Mouse (Mus musculus) adrenal gland, postnatal 10 days (tissue): Measurements from ENCODE around the gene Asb4. TPM values are rescaled to one million over a fixed set of nuclear protein-coding genes. Genes with fewer than 3 reads are reported as not detected.
A peak's percentile ranks its signal among the peaks of the same experiment; 100 is the strongest.

Experiments
- DNase-seq: peaks from one replicate; pipeline ENCODE4 v3.0.0; 2021; ENCODE audit warnings: mixed read lengths
- total RNA-seq, 2 experiments: library from RNA; stranded (reverse); gene quantifications; 2 replicates each; pipeline ENCODE4 v1.2.3; 2021

Asb4 gene
- total RNA-seq, 2 experiments from 2014 or later = 6.0 to 6.3 TPM

DNA sequence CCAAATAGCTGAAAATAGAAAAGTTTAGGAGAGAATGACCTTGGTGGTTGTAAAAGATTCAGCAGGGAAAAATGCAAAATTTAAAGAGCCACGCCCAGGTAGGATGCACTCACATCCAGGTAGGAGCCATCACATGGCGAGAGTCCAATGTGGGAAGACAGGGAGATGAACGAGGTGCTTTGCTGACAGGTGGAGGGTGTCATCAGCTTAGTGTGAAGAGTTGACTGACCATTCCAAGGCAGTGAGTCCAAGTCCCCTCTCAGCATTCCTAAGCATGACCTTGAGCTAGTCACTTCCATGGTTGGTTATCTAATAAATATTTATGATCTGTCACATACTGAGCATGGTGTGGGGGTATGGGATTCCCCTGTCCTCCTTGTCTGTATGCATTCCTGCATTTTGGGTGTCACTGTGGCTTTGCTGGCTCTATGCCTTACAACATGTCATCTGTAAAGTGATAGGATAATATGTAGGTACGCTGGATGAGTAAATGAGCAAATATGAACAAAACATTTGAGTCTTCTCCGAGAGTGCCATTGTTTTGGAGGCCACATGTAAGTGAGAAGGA, 61.2 kb downstream of the Asb4 start:
- no peak for DNase-seq

DNA sequence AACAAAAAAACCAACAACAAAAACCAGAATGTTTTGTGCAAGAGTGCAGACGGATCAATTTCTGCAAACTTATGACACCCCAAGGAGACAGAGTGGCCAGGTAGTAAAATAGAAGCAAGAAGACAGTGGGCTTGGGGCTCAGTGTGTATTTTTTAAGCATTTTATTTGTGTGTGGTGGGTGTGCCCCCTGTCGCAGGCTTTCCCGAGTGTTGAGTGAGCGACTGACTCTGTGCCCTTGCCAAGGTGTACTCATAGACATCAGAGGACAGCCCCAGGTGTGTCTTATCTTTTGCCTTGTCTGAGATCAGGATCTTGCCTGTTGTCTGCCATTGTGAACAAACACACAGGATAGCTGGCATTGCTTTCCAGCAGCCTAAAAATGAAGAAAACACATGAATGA, 63.8 kb downstream of the Asb4 start:
- DNase-seq = no peak

DNA sequence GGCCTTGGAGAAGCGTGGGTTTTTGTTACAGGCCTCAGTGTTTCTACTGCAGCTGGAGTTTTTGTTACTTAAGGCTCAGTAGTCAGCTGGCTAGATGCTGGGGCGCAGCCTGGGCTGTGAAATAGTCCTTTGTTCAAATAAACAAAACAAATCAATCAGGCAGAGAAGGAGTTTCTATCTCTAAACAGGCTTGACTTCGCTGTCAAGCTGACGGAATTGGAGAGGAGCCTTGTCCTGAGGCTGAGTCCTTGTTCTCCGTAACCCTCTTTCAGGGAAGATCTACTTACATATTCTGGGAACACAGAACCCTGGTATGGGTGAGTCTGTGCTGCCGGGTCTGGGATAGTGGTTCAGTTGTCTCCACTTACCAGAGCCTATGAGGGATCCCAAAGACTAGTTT, 64.4 kb downstream of the Asb4 start:
- DNase-seq = no peak

DNA sequence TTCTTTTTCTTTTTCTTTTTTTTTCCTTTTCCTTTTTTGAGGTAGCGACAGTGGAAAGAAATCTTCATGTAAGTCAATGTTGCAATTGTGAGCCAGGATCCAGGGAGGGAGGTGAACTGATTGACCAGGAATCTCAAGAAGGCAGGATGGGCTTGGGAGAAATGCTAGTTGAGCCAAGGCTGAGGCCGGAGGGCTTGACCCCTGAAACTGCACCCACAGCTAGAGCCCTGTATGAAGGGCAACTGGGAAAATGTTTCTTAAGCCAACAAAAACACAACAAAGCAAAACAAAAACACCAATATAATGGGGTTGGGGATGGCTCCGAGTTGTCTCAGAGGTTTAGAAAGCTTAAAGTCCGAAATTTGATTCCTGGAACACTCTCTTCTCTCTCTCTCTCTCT, 65.2 kb downstream of the Asb4 start:
- no peak for DNase-seq

DNA sequence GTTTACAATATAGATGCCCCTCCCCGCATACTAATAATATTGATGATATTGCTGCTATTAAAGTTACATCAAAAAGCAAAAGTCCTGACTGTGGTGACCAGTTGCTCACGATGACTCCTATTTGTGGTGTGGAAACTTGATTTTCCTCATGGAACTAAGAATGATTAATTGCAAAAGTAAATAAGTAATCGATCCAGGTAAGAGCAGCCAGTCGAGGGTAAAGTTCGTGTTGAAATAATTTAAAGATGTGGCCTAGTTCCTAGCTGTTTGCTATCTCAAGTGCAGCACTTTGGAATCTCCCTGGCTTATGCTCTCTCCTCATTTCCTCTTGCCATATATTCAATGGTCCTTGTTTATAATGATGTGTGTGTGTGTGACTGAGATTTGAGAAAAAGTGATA, 66.7 kb downstream of the Asb4 start:
- DNase-seq = no peak

DNA sequence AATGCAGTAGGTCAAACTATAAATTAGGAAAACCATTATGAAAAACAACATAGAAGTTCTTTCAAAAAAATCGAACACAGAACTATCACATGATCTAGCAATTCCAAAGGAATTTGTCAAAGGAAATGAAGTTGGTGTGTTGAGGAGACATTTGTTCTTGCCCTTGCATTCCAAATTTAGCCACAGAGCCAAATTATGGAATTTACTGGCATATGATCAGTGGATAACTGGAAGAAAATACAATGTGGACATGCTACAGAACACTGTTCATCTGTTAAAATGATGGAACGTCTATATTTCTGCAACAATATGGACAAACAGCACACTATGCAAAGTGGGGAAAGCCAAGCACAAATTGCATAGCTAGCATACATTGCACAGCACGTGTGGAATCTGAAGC, 72.7 kb downstream of the Asb4 start:
- no peak for DNase-seq

DNA sequence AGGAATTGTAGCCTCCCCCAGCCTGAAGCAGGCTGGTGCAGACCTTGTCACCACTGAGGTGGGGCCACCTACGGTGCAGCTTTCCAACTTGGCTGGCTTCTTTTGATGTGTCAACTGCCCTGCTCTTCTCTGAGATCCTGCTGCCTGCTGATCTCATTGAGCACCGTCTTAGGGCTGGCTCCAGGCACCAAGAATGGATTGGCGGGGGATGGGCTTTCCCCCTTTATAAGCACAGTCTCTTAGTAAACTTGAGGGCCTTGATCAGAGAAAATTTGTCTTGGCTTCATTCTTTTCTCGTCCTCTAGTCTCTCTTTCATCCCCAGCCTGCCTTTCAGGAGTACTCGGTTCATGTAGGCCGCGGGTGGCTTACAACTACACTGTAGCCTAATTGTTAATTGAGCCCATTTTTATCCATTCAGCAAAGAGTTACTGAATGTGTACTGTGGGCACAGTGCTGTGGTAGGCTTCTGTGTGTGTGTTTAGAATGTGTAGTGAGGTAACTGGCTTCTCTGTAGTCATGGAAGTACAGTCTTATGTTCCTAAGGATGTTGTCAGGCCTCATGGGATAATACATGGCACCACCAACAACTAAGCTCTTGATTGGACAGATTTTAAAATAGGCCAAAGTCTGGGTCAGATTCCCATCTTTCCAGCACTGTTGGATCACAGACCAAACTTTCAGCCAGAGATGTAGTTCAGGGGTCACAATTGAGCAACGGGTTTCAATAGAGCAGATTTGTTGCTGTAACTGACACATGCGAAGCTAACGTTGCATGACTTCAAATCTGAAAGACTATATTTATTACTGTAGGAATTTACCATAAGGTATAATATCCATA, 87.5 kb downstream of the Asb4 start:
- DNase-seq = peak; percentile 32

DNA sequence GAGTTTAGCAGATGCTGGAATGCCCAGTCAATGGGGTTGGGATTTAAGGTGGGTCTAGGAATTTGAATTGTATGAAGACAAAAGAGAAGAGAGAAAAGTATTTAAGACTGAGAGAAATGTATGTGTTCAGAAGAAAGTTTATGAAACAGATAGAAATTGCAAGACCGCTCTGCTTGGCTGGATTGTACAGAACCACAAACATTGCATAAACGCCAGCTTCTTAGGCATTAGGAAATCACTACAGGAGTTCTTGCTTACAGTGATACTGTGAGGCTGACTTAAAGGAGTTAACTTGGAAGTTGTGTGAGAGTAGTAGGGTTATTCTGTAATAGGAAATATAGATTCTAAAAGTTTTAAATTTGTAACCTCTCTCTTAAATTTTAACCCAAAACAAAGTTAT, 89.5 kb downstream of the Asb4 start:
- DNase-seq = no peak

DNA sequence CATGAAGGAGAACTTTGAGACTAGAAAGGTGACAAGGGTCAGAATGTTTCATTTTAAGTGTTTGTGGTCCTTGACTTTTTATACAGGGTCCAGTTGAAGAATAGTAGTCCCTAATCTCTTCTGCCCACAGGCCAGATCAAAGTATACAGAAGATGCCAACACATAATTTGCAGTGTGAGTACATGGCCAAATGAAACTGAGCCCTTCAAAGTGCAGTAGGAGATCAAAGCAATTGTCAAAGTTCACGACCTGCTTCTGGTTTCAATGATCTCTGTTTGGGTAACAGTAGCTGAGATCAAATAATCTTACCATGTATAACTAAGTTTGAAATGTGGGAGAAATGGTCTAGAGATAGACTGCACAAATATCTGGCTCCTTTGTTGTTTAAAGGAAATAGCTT, 90.8 kb downstream of the Asb4 start:
- no peak for DNase-seq

DNA sequence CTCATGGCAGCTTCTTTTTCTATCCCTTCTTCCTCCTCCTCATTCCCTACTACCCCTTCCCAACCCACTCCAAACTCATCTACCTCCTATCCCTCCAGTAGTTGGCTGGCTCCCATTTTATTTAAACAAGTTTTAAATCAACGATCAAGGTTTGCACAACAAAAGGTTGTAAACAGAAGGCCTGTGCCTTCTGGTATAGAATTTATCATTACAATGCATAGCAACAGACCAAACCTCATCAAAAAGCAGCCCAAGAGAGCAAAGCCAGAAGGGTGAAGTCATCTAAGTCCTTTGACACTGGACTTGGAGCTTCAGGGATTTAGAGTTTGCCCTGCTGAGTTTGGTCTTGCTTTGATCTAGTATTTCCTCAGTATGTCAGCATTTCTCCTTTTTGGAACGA, 97.9 kb downstream of the Asb4 start:
- no peak for DNase-seq

DNA sequence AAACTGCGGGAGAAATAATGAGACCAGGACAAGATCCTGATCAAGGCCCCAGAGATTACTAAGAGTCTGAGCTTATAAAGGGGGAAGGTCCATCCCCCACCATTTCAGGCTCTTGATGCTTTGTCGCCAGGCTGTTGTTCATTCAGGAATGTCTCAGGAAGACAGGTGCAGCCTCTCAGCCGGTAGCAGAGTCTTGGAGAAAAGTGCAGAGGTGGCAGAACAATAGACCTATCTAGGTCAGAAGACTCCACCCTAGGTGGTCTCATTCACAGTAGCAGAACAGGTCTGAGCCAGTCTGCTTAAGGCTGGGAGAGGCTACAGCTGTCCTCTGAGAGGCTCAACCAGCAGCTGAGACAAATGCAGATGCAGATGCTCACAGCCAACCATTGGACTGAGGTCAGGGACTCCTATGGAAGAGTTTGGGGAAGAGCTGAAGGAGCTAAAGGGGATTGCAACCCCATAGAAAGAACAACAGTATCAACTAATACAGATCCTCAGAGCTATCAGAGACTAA, 99.1 kb downstream of the Asb4 start:
- no peak for DNase-seq

Other genes starting within 250 kb of the Asb4 start
- 100 to 1,000 TPM in 1 of 2 experiments, 10 to 100 TPM in 1; 63.3 to 134 TPM for gene Pon1, start 189.4 kb upstream of the Asb4 start, total RNA-seq
- gene Pon3, start 127.1 kb upstream of the Asb4 start, total RNA-seq = 10 to 100 TPM; 90.8 to 93.3 TPM
- 10 to 100 TPM; 25.4 to 28.6 TPM for gene Pon2, start 84.9 kb upstream of the Asb4 start, total RNA-seq
- gene Pdk4, start 112.9 kb downstream of the Asb4 start, total RNA-seq = 100 to 1,000 TPM; 616 to 745 TPM